36 mouse cellular contexts compared by ENCODE assay signal in genomic region chr14:49302271-49302857, GRCm38 (mm10). TPM values are rescaled to one million over a fixed set of nuclear protein-coding genes. Genes with fewer than 3 reads are reported as not detected.
DNase-seq lines count a peak whose midpoint lies in the region; ATAC-seq and TF ChIP-seq lines count a peak whose summit lies in the region.
"Had no signal": no experiment of that assay in that cellular context is flagged by ENCODE, and none has a peak within 500 bp of the region (broad histone marks: within the 10 kb centered on the region; RNA-seq: fewer than 3 reads in every experiment).

No protein-coding gene starts in this region.

- H3K4me3 ChIP-seq in hindbrain, embryonic 15.5 days, result no peak overlapping the region
- H3K4me3 ChIP-seq in hindbrain, embryonic 13.5 days, result no peak overlapping the region
- no peak overlapping the region for H3K4me3 ChIP-seq in midbrain, embryonic 12.5 days
- no peak overlapping the region for H3K4me3 ChIP-seq in midbrain, postnatal 0 days (ENCODE audit: low read depth, low read length)
- H3K4me3 ChIP-seq: embryonic facial prominence, embryonic 12.5 days; erythroblast, embryonic 14.5 days; gastrocnemius, adult 2 months; heart, adult 2 months; heart, embryonic 12.5 days; intestine, embryonic 15.5 days; limb, embryonic 10.5 days; limb, embryonic 15.5 days; liver, embryonic 13.5 days had no signal

- no peak overlapping the region for H3K27ac ChIP-seq in hindbrain, embryonic 15.5 days (replicated peaks)
- no peak overlapping the region for H3K27ac ChIP-seq in hindbrain, embryonic 13.5 days
- peak overlapping the region; percentile 21; the same call in 1 of the 2 replicates for H3K27ac ChIP-seq in midbrain, embryonic 12.5 days (replicated peaks)
- no peak overlapping the region for H3K27ac ChIP-seq in midbrain, postnatal 0 days (ENCODE audit: low read depth, low read length)
- H3K27ac ChIP-seq: embryonic facial prominence, embryonic 12.5 days; gastrocnemius, adult 2 months; heart, adult 2 months; intestine, embryonic 15.5 days; limb, embryonic 10.5 days; limb, embryonic 15.5 days; liver, embryonic 13.5 days had no signal

- ATAC-seq in hindbrain, embryonic 15.5 days (ENCODE audit: low FRiP score, low read depth), result peak; percentile 61; the same call in 1 of the 2 replicates
- ATAC-seq in hindbrain, embryonic 13.5 days (ENCODE audit: low FRiP score), result no peak
- ATAC-seq in midbrain, embryonic 12.5 days (ENCODE audit: low FRiP score, low read depth), result peak; percentile 85
- peak; percentile 58 for ATAC-seq in midbrain, postnatal 0 days (ENCODE audit: low FRiP score)
- ATAC-seq: forebrain, embryonic 16.5 days; intestine, embryonic 15.5 days; lung, postnatal 0 days had no signal

- H3K9me3 ChIP-seq in hindbrain, embryonic 15.5 days, result no peaks in the 10 kb centered on the region
- H3K9me3 ChIP-seq in hindbrain, embryonic 13.5 days, result no peaks in the 10 kb centered on the region
- H3K9me3 ChIP-seq in midbrain, embryonic 12.5 days, result no peaks in the 10 kb centered on the region
- H3K9me3 ChIP-seq in midbrain, postnatal 0 days (ENCODE audit: low read length), result no peaks in the 10 kb centered on the region
- H3K9me3 ChIP-seq: embryonic facial prominence, embryonic 12.5 days; heart, embryonic 12.5 days; intestine, embryonic 15.5 days; limb, embryonic 10.5 days; limb, embryonic 15.5 days; liver, embryonic 13.5 days had no signal

- no peak overlapping the region for H3K4me2 ChIP-seq in hindbrain, embryonic 15.5 days
- no peak overlapping the region for H3K4me2 ChIP-seq in hindbrain, embryonic 13.5 days
- H3K4me2 ChIP-seq in midbrain, embryonic 12.5 days (replicated peaks), result no peak overlapping the region
- no peak overlapping the region for H3K4me2 ChIP-seq in midbrain, postnatal 0 days (ENCODE audit: low read depth, low read length, poor library complexity, severe bottlenecking)
- H3K4me2 ChIP-seq: embryonic facial prominence, embryonic 12.5 days; heart, embryonic 12.5 days; intestine, embryonic 15.5 days; limb, embryonic 15.5 days; liver, embryonic 13.5 days had no signal

- H3K9ac ChIP-seq in hindbrain, embryonic 15.5 days, result no peak overlapping the region
- H3K9ac ChIP-seq in hindbrain, embryonic 13.5 days, result no peak overlapping the region
- H3K9ac ChIP-seq in midbrain, embryonic 12.5 days (replicated peaks), result no peak overlapping the region
- H3K9ac ChIP-seq in midbrain, postnatal 0 days (replicated peaks; ENCODE audit: low read length, poor library complexity, severe bottlenecking), result no peak overlapping the region
- H3K9ac ChIP-seq: embryonic facial prominence, embryonic 12.5 days; heart, embryonic 12.5 days; intestine, embryonic 15.5 days; limb, embryonic 15.5 days; liver, embryonic 13.5 days had no signal

- TF ChIP-seq CTCF in midbrain, postnatal 0 days (IDR thresholded peaks at IDR 0.05), result no peak

- 37% methylated on average over 2 of the region's 2 CpGs for WGBS in hindbrain, embryonic 15.5 days
- WGBS in hindbrain, embryonic 13.5 days, result 33% methylated on average over 2 of the region's 2 CpGs
- WGBS in midbrain, embryonic 12.5 days, result 44% methylated on average over 2 of the region's 2 CpGs
- 28% methylated on average over 2 of the region's 2 CpGs for WGBS in midbrain, postnatal 0 days

- no peaks in the 10 kb centered on the region for H3K27me3 ChIP-seq in hindbrain, embryonic 15.5 days
- no peaks in the 10 kb centered on the region for H3K27me3 ChIP-seq in hindbrain, embryonic 13.5 days
- no peaks in the 10 kb centered on the region for H3K27me3 ChIP-seq in midbrain, embryonic 12.5 days
- H3K27me3 ChIP-seq in midbrain, postnatal 0 days (ENCODE audit: insufficient read depth, low read length), result no peaks in the 10 kb centered on the region
- H3K27me3 ChIP-seq: CH12.LX; embryonic facial prominence, embryonic 12.5 days; heart, embryonic 12.5 days; intestine, embryonic 15.5 days; limb, embryonic 15.5 days; liver, embryonic 13.5 days had no signal

- H3K36me3 ChIP-seq in hindbrain, embryonic 15.5 days, result no peaks in the 10 kb centered on the region
- H3K36me3 ChIP-seq in hindbrain, embryonic 13.5 days, result no peaks in the 10 kb centered on the region
- no peaks in the 10 kb centered on the region for H3K36me3 ChIP-seq in midbrain, embryonic 12.5 days
- H3K36me3 ChIP-seq in midbrain, postnatal 0 days (ENCODE audit: insufficient read depth, low read length), result no peaks in the 10 kb centered on the region
- H3K36me3 ChIP-seq: embryonic facial prominence, embryonic 12.5 days; heart, embryonic 12.5 days; intestine, embryonic 15.5 days; limb, embryonic 10.5 days; limb, embryonic 15.5 days; liver, embryonic 13.5 days had no signal

- H3K4me1 ChIP-seq in hindbrain, embryonic 15.5 days (replicated peaks), result 0 out of 2 replicates have a peak, but pooled peaks cover 3% of the 10 kb centered on the region
- peaks cover 9% of the 10 kb centered on the region for H3K4me1 ChIP-seq in hindbrain, embryonic 13.5 days (replicated peaks)
- peaks cover 8% of the 10 kb centered on the region for H3K4me1 ChIP-seq in midbrain, embryonic 12.5 days
- H3K4me1 ChIP-seq in midbrain, postnatal 0 days (ENCODE audit: insufficient read depth, low read length), result 0 out of 2 replicates have a peak, but pooled peaks cover 4% of the 10 kb centered on the region
- H3K4me1 ChIP-seq: embryonic facial prominence, embryonic 12.5 days; intestine, embryonic 15.5 days; limb, embryonic 15.5 days; liver, embryonic 13.5 days had no signal

- peak; percentile 26 for DNase-seq in right cerebral cortex, postnatal 4 days
- no peak for DNase-seq in right cerebral cortex, postnatal 25 days
- peak; percentile 61 for DNase-seq in midbrain, postnatal 0 days (ENCODE audit: low spot score)
- DNase-seq in adrenal gland, adult 18-20 months (ENCODE audit: low spot score in 2 of 2), result no peak
- DNase-seq in testis, postnatal 10 days (ENCODE audit: low spot score), result no peak
- DNase-seq: adrenal gland, postnatal 10 days; B cell, adult 2 months; cerebellum, adult 18-20 months; cerebellum, postnatal 25 days; gastrocnemius, adult 2 months; heart, adult 2 months; kidney, adult 2 months; kidney, postnatal 4 days; liver, embryonic 13.5 days; lung, adult 18-20 months; lung, postnatal 4 days had no signal

RNA-seq across cellular contexts. Expression of gene ccdc198, which starts 57.1 kb away (rescaled TPM):
- polyA plus RNA-seq in hindbrain, embryonic 15.5 days (2015; fragmentation: Nextera tagmentation; extraction: Ambion mirVana), result 0.28 TPM in 1 of 2 replicates, not detected in the other
- 0.45 and 0.51 TPM in 2 replicates for polyA plus RNA-seq in hindbrain, embryonic 13.5 days (2015; fragmentation: Nextera tagmentation; extraction: Ambion mirVana)
- 0.21 and 0.22 TPM in 2 replicates for polyA plus RNA-seq in midbrain, embryonic 12.5 days (2016; fragmentation: Nextera tagmentation; extraction: Ambion mirVana)
- total RNA-seq in midbrain, postnatal 0 days (2014; rRNA removed), result not detected in 2 replicates
- polyA plus RNA-seq in midbrain, postnatal 0 days (2015; fragmentation: Nextera tagmentation; extraction: Ambion mirVana), result 0.13 TPM in 1 of 2 replicates, not detected in the other
- total RNA-seq in adrenal gland, adult 18-20 months (2021), result not detected
- total RNA-seq: CH12.LX; ES-E14; gastrocnemius, adult 2 months; gastrocnemius, postnatal 4 days; heart, adult 2 months; hematopoietic stem cell, adult 5-6 weeks; layer of hippocampus, adult 8-10 months; layer of hippocampus, postnatal 25 days; left cerebral cortex, adult 8-10 months; megakaryocyte-erythroid progenitor cell, adult 5-6 weeks; neutrophil, adult 5-6 weeks had no signal
- polyA plus RNA-seq: erythroblast, embryonic 14.5 days; heart, adult 2 months; limb, embryonic 15.5 days had no signal

Comparison
In these comparisons a context has a peak if more than half of its experiments do, and no peak if none do; other contexts are left out.
1. DNase-seq: peak in right cerebral cortex, postnatal 4 days (single experiment) and midbrain, postnatal 0 days (single experiment); none in right cerebral cortex, postnatal 25 days (single experiment), adrenal gland, adult 18-20 months (0 of 2) and testis, postnatal 10 days (single experiment).